Mouse (Mus musculus) layer of hippocampus, postnatal 10 days (tissue): ENCODE measurements at regions not wholly inside any gene's neighbourhood (a gene's known extent, or its start where the extent isn't known, plus 50 kb on each side); places are given as distances from the start of the nearest gene placed in this dataset.

Experiments
- DNase-seq, 2 experiments: peaks; one replicate each; pipeline ENCODE4 v3.0.0; 2021; ENCODE audit warnings: low spot score in 2 of 2

- DNase-seq = no peak
Observed at GRCm38 (mm10) chr4:54602513-54603205, 342.2 kb upstream of the Zfp462 start.

DNA sequence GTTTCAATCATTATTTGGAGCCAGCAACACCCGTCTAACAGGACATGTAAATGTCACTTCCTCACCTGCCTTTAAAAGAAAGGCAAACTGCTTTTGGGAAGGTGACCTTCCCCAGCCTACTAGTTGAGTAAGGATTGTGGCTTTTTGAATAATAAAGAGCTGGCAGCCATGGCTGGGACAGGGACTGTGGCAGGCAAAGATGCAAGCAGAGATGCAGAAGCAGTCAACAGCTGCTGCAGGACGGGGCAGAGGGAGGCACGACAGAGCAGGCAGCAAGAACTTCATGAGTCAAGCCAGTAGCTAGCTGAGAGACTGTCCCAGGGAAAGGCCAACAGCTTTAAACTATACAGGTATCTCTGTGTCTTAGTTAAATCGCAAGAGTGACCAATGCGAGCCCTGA lies 334.7 kb upstream of the Zfp462 start:
- no peak for DNase-seq

DNA sequence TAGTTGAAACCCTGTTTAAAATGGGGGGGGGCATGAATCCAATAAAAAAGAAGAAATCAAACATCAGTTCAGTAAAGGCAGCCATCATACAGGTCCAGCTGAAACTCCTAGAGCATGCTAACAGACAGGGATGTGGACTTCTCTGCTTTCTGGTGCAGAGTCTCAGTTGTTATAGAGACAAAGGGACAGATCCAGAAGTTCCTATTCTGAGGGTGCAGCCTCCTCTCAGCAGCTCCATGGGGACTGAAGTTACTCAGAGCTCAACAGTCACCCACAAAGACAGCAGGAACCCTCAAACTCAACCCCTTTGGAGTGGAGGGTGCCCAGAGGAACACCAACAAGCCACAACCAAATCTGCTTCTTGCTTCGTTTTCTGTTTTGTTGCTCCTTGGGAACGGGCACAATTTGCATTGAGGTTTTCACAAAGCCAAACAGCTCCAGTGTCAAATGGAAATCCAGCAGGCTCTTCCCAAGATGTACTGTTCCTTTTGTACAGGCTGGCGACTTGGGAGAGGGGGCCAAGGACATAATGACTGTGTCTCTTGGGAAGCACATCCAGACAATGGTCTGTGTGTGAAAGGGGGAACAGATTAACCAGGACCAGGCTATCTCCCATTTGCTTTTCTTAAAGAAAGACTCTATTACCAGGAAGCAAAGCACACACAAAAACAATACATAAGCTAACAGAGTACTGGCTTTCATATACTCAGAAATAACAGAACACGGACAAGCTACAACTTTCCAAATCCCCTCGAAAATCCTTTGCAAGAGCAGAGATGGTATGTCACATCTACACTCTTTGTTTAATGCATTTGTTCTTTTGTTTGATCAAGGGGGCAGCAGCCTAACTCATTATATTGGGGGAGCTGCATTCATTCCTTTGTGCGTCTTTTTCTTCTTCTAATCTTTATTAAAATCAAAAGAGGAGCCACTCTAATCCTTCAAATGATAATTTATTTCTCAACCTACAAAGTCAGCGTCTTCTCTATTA lies 332.6 kb upstream of the Zfp462 start:
- no peak for DNase-seq

DNA sequence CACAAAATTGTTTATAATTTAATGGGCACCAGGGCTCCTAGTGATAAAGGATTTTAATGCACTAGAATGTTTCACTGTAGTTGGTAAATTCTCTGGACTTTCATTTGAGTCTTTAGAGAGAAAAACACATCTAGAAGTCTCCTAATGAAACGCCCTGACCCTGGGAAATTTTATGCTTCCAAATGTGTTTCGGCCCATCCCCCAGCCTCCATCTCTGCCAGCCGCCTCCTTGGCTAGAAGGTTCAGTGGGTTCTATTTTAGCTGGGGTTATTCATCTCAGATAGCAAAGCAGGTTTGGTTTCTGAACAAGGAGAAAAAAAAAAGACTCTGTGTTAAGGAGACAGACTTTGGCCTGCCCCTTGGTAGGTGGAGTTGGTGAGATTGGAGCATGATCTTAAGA lies 331.8 kb upstream of the Zfp462 start:
- DNase-seq = peak; percentile 20 to 33

DNA sequence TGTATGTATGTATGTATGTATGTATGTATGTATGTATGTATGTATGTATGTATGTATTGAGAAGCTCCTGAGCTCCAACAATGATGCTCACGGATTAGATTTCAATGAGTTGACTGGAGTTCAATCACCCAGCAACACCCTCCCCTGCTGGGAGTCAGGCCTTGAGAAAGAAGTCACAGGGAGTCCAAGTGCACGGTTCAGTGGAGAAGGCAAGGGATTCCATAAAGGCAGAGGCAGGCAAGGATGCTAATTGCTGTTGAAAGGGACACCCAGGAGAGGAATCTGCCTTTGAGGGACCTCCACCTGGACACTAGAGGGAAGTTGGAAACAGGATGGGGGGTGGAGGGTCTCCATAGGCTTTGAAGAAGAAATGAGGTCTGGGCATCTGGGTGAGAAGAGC lies 331.2 kb upstream of the Zfp462 start:
- DNase-seq = no peak

DNA sequence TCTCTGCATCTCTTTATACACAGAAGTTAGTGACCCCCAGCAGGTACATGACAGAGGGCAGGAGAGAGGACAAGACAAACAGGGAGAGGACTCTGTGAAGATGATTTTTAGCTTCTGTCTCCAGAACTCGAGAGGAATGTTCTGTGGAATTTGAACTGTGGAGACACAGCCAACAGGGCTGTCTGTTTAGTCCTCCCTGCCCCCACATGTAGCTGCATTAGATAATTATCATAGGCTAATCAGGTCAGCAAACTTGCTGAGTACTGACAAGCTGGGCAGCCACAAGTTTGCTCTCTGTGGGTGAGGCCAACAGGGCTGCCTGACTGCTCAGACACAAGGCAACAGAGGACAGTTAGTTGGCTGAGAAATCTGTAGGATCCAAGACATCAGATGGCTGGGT lies 329.0 kb upstream of the Zfp462 start:
- no peak for DNase-seq

GRCm38 (mm10) chr4:54624024-54624873 lies 320.6 kb upstream of the Zfp462 start:
- no peak for DNase-seq

- peak; percentile 20 to 51 for DNase-seq
Observed at GRCm38 (mm10) chr4:54636986-54637641, 307.7 kb upstream of the Zfp462 start.

DNA sequence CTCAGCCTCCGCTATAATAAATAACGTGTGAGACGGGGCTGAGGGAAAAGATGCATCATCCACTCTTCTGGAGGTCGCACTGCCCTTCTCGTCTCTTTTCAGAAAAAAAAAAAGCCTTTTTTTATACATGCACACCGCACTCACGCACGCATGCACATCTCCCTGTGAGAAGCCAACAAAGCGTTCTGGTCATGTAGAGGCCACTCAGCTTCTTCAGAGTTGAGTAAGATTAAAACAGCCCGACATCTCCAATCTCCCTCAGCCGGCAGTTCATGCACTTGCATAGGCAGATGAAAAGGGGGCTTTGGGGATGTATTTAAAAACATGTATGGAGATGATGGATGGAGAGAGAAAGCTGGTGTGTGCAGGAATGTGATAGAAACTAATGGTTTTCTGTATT lies 298.8 kb upstream of the Zfp462 start:
- DNase-seq = peak in 1 of 2 experiments; percentile 14

- peak; percentile 27 to 39 for DNase-seq
Observed at GRCm38 (mm10) chr4:54646459-54646858, 298.4 kb upstream of the Zfp462 start.

DNA sequence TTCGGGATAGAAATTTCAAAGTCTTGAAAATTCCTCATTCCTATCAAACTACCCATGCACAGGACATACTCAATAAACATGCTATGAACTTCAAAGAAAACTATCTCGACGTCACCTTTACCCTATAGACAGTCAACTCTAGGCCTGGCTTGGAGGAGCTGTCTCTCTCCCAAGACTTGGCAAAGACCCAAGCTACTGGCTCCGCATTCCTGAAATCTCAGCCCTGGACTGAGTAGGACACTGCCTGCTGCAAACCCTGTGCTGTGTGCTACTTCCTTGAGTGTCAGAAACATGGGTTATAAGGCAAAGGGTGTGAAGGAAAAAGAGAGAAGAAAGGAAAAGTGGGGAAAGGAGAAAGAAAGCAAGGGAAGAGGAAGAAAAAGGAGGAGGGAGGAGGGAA lies 296.6 kb upstream of the Zfp462 start:
- DNase-seq = no peak

GRCm38 (mm10) chr4:54651646-54652110 lies 293.2 kb upstream of the Zfp462 start:
- DNase-seq = no peak

DNA sequence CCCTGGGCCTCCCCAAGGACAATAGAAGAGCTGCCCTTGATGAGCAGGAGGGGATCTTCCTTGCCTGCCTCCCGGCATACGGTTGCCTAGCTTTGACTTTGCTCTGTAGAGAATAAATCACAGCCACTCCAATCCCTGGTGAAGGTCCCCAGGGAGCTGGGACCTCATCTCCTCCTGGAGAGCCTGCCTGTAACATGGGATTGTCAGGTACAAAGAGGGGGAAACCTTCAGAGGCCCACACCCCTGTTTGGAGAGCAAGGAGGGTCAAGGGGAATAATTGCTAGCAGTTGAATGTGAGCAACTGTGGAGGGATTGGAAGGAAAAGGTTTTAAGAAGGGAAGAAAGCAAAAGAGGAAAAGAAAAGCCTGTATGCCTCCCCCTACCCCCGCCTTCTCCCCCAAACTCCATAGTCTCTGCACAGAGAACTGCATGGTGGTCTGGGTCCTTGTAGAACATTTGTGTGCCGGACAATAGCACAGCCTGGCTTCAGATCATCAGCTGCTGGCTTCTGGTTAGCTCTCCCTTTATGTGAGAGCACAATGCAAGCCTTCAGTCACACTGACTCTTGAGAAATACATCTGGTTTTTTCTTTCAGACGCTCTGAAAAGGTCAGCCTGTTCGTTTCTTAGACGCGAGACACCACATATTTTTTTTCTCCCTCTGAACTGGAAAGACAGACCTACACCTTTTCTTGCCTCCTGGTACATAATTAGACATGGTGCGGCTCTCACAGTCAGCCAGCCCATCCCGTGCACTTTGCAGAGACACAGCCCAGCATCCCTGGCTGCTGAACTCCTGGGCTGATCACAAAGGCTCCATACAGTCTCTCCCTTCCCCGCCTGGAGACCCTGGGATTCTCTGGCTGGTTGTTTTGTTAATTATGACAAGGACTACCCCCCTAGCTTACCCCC lies 292.5 kb upstream of the Zfp462 start:
- peak in 1 of 2 experiments; percentile 25 for DNase-seq

DNA sequence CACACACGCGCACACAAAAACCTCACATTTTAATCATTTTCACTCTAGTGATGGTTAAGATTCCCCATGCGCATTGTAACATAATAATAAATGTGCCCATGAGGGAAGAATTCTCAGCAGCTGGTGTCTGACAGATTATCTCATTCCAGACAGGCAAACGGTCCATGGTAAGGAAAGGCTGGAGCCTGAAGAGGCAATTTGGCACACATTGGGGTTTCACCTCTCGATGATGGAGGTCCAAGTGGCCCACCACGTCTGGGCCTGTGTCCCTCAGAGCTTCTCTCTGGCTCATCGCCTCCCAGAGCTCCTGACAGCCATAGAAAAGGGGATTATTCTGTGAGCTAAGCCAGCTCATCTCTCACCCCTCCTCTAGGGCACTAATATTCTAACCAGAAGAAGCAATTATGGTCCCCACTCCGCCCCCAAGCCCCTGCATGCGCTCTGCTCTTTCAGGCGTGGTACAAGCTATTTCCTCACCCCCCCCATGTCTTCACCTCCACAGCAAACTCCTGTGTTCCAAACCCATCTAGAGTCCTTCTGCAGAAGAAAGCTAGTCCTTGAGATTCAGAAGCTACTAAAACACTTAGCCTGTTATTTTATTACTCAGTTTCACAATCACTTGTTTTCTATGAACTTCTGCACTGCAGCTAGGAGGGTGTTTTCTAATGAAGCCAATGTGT lies 291.6 kb upstream of the Zfp462 start:
- DNase-seq = no peak
